Mouse (Mus musculus) thymus, postnatal 25 days (tissue): ENCODE measurements around the gene Rabac1.
A peak's percentile ranks its signal among the peaks of the same experiment; 100 is the strongest.

Experiments used
- DNase-seq: peaks from one replicate; pipeline ENCODE4 v3.0.0; 2022

Rabac1 gene

DNA sequence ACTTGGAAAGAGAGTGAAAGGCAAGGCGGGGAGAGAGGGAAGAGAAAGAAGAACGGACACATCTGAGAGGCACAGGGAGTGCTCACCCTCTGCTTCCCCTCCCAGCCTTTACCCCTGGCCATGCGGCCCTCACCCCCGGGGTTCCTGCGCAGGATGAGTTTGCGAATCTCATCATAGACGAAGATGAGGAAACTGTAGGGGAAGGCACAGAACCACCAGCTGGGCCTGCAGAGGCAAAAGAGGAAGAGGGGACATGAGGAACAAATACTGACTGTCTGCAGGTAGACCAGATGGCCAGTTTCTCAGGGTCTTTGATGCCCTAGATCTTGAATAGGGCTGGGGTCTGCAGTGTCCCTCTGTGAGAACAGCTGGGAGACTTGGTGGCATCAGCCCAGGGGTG is 6.2 kb upstream of the Rabac1 start:
- DNase-seq = no peak

DNA sequence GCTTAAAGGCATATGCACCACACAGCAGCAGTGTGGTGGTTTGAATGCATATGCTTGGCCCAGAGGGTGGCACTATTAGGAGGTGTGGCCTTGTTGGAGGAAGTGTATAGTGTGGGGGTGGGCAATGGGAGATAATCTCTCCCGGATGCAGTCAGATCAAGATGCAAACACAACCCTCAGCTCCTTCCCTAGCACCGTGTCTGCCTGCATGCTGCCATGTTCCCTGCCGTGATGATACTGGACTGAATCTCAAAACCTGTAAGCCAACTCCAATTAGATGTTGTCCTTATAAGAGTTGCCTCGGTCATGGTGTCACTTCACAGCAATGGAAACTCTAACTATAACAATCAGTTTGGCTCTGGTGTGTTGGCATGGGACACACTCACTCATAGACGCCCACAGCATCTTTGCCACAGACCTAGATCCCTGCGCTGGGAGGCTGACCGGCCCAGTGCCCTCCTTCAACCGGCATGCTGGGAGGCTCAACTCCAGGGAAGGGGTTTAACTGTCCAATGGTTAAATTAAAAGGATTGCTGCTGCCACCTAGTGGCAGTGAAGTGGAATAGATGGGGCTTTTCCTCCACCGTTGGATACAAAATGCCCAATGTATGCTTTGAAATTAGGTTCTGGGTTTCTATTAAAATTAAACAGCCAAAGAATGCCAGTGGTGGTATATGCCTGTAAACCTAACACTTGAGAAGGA is 2.5 kb upstream of the Rabac1 start:
- peak; percentile 44 for DNase-seq

DNA sequence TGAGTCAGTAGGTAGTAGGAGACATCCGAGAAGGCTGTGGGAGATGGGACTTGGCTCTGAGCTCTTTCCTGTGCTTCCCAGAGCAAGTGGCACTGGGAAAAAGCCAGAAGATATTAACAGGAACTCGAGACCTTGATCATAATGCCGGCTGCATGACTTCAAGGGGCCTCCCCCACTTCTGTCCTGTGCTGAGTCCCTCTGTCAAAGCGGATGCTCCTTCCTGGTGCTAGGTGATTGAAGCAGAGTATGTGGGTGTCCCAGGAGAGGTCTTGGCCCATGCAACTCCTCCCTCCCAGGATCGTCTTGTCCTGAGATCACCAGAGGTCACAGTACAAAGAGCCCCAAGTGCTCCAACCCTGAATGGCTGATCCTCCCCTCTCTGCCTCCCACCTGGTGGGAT is 1.3 kb upstream of the Rabac1 start:
- DNase-seq = no peak

DNA sequence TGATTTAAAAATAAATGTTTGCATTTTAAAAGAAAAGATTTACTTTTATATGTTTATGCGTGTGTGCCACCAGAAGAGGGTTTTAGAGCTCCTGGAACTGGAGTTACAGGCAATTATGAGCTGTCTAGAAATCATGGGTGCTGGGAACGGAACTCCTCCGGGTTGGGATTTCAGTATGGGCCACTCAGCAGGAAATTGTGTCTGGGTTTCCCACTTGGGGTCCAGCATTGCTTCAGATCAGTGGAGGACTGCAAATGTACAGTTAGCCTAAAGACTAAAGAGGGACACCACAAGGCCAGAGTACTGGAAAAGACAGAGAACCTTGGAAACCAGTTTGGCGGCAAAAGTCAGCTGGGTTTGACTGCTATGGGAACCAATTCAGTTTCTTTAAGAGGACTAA is 654 bp upstream of the Rabac1 start:
- no peak for DNase-seq

DNA sequence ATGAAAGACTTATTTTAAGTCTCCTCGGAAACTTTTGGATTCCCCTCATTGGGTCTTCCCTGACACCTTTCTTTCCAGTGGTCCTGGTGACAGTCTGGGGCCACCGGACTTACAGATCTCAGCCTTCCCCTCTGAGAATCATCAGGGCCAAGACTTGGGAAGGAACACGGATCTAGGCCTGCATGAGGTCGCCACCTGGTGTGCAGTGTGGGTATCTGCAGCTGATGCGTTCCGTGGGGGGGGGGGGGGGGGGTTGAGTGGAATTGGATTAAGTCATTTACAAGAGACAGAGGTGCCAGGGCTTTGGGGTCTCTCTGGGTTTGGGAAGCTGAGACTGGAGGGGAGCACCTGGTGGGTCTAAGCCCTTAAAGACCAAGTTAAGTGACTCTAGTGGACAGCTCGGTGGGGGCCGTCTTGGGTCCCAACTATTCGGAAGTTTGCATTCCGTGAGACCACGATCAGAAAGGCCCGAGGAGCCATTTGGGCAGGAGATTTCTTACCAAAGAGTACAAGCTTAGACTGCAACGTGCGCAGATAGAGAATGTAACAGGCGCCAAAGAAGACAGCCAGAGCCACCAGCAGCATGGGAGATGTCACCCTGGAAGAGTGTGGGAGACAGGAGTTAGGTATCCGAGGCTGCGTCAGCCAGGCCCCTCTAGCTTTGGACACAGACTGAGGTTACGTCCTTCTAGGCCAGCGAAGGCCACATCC is 1.1 kb downstream of the Rabac1 start:
- DNase-seq = peak; percentile 40

DNA sequence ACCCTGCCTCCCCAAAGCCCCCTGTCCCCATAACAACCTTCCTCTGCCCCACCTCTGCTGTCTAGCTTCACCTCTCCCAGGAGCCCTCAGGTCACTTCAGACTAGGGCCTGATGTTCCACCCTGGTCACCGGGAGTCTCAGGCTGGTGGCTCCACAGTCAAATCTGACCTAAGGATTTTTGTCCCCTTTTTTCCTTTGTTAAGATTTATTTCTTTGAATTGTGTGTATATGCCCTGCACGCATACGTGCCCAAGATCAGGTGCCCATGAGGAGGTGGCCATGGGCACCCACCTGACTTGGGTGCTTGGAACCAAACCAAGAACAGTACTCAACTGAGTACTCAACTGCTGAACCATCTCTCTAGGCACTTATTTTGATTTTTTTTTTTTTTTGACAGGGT is 2.2 kb downstream of the Rabac1 start:
- no peak for DNase-seq

DNA sequence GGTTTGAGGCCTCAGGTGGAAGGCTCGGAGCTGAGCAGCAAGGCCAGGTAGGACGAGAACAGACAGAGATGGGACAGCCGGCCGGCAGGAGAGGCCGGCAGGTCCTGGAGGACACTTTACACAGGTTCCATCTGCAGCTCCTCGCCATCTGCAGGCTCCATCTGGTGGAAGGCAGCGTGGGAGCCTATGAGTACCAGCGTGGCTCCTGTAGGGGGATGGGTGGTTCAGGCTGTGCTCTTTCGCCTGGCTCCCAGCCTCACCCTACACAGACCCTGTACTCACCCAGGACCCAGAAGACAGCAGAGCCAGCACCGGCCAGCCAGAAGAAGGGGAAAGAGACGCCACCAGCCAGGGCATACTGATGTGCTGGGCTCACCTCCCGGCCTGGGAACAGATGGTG is 2.7 kb downstream of the Rabac1 start:
- DNase-seq = no peak

DNA sequence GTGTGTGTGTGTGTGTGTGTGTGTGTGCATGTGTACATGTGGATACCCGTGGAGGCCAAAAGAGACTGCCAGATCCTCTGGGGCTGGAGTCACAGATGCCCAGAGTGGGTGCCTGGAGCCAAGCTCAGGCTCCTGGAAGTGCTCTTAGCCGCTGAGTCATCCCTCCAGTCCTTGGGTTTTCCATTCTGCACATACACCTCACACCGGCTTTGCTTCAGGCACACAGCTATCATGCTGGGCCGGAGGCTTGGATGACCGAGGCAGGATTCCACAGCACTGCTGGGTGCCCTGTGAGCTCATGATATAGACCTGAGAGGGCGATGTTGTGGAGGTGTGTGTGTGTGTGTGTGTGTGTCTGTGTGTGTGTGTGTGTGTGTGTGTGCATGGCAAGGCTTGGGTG is 4.1 kb downstream of the Rabac1 start:
- DNase-seq = no peak

DNA sequence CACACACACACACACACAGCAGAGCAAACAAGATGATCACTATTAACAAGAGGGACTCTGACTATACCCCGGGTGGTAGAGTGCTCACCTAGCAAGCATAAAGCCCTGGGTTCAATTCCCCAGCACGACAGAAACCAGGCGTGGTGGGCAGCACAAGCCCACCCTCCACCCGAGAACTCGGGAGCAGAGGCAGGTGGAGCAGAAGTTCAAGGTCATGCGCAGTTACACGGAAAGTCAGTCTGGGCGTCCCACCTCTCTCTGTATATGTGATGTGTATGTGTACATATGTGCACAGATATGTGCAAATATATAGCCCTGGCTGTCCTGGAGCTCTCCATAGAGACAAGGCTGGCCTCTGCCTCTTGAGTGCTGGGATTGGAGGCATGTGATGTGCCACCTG is 4.6 kb downstream of the Rabac1 start:
- no peak for DNase-seq

DNA sequence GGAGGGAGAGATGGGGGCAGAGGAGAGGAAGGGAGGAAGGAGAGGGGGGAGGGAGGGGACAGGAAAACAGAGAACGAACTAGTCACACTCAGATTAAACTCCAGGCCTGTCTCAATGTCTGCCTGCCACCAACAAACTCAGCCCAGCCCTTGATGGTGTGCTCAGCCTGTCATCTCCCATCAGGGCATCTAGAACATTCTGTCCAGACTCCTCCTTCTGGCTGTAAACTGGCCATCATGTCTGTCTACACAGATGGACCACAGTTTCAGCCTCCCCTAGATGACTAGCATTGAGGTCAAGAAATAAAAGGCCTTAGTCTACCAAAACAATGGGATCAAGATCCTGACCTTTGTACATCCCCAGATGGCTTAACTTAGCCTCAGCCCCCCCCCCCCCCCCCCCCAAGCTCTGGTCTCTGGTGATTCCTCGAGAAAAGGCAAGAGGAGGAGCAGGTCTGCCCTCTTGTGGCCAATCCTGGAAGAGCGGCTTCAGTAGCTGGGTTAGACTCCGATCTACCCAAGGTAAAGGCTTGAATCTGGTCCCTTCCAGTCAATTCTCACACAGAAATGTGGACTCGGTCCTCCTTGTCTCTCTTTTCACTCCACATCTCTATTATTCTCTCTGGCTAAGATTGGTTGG is 7.5 kb downstream of the Rabac1 start:
- peak; percentile 84 for DNase-seq

DNA sequence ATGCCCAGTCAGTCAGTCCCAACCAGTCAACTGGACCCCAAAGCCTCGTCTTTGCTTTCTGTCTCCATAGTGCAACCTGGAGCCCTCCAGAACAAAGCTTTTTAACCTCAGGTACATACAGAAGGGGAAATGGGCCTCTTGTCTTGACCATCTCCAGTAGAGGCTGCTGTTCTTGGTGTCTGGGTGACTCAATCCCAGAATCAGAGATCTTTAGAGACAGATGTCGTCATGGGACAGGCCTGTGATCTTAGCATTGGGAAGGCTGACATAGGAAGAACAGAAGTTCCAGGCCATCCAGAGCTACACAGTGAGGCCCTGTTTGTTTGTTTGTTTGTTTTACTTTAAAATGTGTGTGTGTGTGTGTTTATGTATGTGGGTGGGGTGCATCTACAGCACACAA is 8.3 kb downstream of the Rabac1 start:
- no peak for DNase-seq

DNA sequence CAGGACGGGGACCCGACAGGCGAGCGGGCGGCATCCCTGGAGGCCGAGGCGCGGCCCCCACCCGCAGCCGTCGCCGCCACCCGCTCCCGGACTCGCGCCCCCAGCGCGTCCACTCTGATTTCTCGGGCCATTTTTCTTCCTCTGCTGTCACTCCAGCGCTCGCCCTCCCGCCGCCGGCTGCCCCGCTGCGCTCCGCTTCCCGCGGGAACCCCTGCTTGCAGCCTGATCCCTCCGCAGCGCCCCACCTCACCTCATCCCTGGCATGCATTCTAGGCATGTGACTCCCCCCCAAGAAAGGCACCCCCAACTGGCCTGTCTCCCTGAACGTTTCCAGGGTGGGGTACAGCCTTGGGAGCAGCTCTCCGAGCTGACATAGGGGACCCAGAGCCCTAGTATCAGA is 17.3 kb downstream of the Rabac1 start:
- DNase-seq = no peak

DNA sequence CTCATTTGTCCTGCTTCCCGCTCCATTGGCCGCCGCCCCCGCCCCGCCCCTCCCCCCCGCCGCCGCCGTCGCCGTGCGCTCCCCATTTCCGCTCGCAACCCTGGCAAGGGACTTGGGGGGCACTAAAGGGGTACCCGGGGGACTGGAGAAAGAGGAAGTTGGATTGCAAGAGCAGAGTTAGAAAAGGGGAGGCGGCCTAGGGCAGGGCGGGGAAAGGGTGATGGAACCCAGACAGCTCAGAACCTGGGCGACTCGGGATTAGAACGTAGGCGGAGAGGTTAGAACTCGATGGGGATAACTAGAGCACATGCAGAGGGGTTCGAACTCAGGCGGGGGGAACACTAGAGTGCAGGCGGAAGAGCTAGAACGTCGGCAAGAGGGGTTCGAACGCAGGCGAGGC is 18.1 kb downstream of the Rabac1 start:
- DNase-seq = peak; percentile 69

DNA sequence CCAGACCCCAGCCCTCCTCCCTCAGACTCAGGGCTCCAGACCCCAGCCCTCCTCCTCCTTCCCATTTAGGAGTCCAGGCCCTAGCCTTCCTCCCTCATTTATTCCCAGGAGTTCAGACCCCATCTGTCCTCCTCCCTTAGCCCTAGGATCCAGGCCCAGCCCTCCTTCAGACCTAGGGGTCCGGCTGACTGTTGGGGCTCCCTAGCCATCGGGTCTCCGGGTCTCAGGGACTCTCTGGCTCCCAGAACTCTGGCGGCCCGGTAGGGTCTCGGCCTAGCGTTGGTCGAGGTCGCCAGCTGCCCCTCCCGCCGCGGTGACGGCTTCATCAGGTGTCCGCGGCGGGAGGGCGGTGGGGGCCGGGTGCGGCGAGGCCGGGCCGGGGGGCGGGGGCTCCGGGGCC is 18.6 kb downstream of the Rabac1 start:
- no peak for DNase-seq

DNA sequence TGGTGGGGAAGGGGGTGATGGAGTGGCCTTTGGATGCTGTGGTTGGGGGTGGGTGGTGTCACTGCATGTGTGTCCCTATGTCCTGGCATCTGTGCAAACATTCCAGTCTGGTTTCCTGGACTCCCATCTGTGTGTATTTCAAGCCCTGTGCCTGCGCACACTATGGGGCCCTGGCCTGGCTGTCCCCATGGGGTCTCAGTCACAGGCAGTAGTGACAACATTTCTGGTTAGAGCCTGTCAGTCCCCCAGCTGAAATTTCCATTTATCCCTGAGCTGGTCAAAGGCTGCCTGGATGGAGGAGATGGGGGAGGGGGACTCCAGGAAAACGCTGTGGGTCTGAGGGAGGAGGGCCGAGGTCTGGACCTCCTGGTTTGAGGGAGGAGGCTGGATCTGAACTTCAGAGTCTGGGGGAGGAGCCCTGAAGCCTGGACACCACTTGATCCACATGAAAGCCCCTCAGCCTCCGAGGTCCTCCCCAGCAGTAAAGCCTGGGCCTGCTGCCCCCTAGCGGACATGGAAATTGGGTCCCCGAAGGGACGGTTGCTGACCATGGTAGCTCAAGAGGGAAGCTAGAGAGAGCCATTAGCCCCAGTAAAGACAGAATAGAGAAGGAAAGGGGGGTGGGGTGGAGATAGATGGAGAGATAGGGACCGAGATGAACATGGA is 22.5 kb downstream of the Rabac1 start:
- DNase-seq = peak; percentile 80

DNA sequence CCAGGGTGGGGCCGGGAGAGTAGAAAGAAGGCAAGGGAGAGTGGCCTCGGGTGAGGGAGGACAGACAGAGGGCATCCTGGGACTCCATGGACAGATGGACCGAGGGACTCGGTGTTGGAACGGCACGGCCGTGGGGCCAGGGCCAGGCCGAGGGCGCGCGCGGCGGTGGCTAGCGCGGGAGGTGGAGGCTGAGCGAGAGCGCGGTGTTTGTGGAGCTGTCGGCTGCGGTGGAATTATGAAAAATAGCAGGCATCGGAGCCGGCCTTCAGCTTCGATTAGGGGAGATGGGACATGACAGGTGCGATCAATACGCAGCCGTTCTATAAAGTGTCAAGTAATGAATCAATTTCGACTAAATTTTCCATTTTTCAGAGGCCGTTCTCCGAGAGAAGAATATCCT is 23.8 kb downstream of the Rabac1 start:
- no peak for DNase-seq

DNA sequence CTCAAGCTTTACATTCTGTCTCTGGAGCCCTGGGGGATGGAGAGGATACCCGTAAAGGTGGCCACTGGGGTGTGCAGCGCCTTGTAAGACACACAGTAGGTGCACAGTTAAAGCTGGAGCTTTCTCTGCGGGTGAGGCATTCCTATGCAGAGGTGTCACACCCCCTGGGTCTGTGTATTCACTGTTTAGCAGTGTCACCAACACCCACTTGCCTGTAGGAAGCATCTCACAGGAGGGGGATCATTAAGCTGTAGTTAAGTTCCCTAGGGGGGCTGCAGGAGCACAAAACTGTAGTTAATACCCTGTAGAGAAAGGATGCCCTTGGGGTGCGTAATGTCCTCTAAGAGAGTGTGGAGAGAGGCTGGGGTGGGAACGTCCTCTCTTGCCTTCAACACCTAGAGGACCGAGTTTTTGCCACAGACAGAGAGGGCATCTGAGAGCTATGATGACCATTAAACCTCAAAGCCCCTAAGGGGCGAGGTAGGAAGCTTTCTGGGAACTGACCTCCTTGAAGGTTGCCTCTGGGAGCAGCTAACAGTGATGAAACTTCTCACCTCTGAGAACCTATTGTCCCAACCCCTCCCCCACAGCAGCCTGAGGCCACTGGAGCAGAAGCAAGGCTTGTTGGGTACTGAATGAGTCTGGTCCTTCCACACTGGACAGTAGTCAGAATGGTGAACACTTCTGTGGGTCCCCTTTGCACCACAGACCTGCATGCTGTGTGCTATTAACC is 25.1 kb downstream of the Rabac1 start:
- no peak for DNase-seq

DNA sequence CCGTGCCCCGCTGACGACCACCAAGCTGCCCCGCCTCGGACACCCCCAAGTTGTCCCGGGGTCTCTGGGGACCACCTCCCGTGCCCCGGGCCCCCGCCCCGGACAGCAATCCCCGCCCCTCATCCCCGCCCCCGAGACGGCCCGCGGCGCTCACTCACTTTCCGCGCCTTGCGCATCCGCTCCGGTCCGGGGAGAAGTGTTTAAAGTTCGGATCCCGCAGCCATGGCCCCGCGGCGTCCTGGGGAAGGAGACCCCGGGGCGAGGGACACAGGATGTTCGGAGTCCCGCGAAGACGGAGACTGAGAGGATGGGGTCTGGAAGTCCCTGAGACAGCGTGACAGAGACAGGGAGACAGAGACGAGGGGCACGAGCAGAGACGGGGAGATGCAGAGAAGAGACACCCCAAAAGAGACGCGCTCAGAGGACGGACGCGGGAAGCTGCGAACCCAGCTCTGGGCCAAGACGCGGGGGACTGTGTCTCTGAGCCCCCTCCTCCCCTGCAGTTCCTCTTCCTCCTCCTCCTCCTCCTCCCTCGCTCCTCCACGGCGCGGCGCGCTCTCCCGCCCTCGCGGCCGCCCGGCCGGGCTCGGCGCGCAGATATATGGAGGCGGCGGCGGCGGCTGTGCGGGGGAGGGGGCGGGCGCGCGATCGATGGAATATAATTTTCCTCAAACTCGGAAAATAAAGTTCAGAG is 28.1 kb downstream of the Rabac1 start, which contains the start of gene Gm4881:
Gm4881 (minus strand) TSS at position 238 of the 694 bp plus-strand sequence.
- no peak for DNase-seq

DNA sequence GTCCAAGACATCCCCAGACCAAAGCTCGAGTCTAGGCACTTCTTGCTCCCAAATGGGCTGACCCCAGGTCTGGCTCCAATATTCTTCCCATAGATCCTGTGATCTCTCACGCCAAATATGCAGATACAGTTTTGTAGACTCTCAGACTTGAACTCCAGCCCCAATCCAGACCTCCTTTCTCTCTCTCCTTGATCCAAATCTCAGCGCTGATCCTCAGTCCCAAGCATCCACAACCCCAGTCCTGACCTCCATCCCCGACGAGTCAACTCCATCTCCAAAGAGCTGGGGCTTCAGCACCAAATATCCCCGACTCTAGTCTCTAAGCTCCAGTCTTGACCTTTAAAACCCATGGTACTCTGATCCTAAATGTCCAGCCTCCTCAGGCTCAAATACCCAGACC is 28.9 kb downstream of the Rabac1 start:
- DNase-seq = no peak

DNA sequence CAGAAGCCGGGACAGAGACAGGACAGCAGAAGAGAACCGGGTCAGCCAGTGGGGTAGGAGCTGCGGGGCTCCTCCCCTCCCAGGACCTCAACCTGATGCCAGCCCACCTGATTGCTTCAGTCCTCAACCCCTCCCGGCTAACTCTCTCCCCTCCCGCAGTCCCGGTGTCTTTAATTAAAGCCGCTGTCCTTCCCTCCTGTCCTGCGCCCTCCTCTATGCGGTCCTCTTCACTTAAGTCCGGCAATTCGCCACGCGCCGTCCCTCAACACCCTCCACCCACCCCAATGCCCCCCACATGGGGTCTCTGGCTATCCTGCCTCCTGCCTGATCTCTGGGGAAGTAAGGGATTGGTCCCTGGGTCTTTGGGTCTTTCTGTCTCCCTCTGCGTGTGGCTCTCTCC is 40.9 kb downstream of the Rabac1 start:
- DNase-seq = no peak

DNA sequence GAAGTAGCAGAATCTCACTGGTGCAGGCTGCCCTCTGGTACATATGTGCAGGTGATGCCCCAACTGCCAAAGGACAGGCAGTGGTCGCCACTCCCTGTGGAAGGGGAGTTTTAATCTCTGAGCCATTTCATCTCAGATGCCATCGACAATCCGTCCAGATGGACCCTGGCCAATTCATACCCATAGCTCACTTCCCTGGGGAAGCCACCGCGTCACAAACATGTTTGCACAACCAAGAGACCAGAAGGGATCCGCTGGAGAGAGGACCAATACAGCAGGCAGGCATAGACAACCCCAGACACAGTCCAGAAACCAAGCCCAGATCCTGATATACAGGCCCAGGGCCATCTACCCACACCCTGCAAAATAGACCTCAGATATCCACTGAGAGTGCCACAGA is 42.1 kb downstream of the Rabac1 start:
- no peak for DNase-seq
